Mouse (Mus musculus): ENCODE measurements around the gene Zbtb12. TPM values are rescaled to one million over a fixed set of nuclear protein-coding genes. Genes with fewer than 3 reads are reported as not detected.
A peak's percentile ranks its signal among the peaks of the same experiment; 100 is the strongest.
"Not testable (repeated sequence)": the region's sequence is repeated elsewhere in the genome, so short reads cannot be mapped to it uniquely, and the experiment has no call there.

The Zbtb12 gene
- polyA plus RNA-seq (2014; fragmentation: Nextera tagmentation; extraction: Ambion mirVana) = 1.9 and 2.3 TPM in 2 replicates

DNA sequence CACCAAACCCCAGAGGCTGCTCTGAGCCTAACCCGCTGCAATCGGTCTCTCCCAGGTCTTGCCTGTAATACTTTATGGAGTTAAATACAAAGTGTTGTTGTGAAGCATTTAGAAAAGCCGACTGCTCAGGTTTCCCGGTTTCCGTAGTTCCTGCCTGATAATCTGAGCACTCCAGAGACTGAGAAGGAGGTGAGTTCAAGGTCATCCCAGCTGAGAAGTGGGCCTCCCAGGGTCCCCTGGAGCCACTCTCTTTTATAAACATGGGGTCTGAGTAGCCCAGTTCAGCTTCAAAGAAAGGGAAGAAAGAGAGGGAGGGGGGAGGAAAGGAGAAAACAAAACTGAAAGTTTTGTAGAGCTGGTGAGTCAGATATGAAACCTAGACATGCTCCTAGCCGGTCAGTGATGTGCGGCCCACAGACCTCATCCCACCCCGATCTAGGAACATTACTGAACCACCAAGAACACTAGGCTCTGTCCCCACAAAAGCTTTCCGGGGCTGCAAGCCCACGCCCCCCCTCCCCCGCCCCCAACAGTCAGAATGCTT is at the start of gene Zbtb12:
Zbtb12 (plus strand) TSS at position 148 of the 544 bp plus-strand sequence.
- no peak within 1 kb of the TSS for H3K4me3 ChIP-seq (ENCODE audit: low read depth, low read length)
- DNase-seq (ENCODE audit: low spot score) = no peak
- no peaks in the 10 kb centered on the region for H3K4me1 ChIP-seq (ENCODE audit: control insufficient read depth, insufficient read depth, low read length)
- H3K27me3 ChIP-seq (ENCODE audit: control insufficient read depth, insufficient read depth, low read length) = no peaks in the 10 kb centered on the region
- 60% methylated on average over 11 of the region's 11 CpGs for WGBS
- no peaks in the 10 kb centered on the region for H3K9me3 ChIP-seq (ENCODE audit: control insufficient read depth, low read length)
- H3K4me2 ChIP-seq (ENCODE audit: low read depth, severe bottlenecking) = no peak within 1 kb of the TSS
- ATAC-seq (ENCODE audit: insufficient number of reproducible peaks, low FRiP score, low TSS enrichment, low read depth) = no peak
- no peaks in the 10 kb centered on the region for H3K36me3 ChIP-seq (ENCODE audit: control insufficient read depth, insufficient read depth, low read length)
- H3K9ac ChIP-seq (ENCODE audit: low read length) = no peak within 1 kb of the TSS
- H3K27ac ChIP-seq (replicated peaks; ENCODE audit: low read depth, low read length) = no peak within 1 kb of the TSS

DNA sequence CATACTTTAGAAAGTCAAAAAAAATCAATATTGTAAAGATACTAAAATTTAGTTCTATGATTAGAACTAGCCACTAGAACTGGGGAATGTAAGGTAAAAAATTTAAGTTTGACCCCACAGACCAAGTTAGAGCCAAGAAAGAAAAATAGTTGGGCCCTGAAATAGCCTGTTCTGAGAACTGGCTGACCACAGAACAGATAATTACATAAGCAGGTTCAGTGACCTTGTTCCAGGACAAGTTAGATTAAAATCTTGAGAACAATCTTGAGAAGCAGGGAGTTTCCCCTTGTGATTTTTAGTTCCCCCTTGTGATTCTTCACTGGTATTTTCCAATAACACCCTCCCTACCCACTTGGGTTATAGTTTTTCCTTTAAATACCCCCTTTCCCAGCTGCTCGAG is 48.5 kb upstream of the Zbtb12 start:
- H3K9me3 ChIP-seq (ENCODE audit: control insufficient read depth, low read length); H3K9ac ChIP-seq (ENCODE audit: low read length); H3K27me3 ChIP-seq (ENCODE audit: control insufficient read depth, insufficient read depth, low read length); ATAC-seq (ENCODE audit: insufficient number of reproducible peaks, low FRiP score, low TSS enrichment, low read depth); DNase-seq (ENCODE audit: low spot score); H3K4me1 ChIP-seq (ENCODE audit: control insufficient read depth, insufficient read depth, low read length); H3K27ac ChIP-seq (replicated peaks; ENCODE audit: low read depth, low read length); H3K4me2 ChIP-seq (ENCODE audit: low read depth, severe bottlenecking); H3K4me3 ChIP-seq (ENCODE audit: low read depth, low read length); H3K36me3 ChIP-seq (ENCODE audit: control insufficient read depth, insufficient read depth, low read length): not testable (repeated sequence)
- 87% methylated on average over 1 of the region's 1 CpGs for WGBS

DNA sequence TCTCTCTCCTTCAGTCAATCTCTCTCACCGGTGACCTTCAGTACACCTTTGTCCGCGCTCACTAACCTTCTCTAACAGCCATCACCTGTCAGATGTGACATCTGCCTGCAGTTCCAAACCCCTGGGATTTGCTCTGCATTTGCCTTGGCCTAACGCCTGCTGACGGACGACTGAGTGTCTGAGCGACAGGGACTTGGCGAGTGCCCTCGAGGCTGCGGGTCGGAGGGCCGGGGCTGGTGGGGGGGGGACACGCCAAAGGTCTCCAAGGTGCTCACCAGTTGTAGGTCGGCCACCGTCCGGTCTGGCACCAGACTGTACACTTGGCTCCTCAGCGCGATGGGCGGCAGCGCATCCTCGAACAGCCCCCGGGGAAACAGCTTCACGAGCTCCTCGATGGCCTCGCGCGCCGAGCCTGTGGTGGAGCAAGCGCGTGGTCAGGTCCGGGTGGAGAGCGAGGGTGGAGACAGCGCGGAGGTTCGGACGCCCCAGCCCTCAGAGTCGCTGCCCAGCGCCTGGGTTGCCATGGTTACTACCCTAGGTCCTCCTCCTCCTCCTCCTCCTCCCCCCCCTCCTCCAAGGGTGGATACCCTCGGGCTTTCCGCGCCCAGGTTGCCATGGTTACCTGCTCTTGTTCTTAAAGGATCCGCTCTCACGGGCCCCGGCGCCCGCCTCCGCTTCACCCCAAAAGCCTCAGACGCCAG is 43.0 kb upstream of the Zbtb12 start:
- DNase-seq (ENCODE audit: low spot score) (no peak), ATAC-seq (ENCODE audit: insufficient number of reproducible peaks, low FRiP score, low TSS enrichment, low read depth) (peak; percentile 82)
- H3K9ac ChIP-seq (ENCODE audit: low read length) = peak overlapping the region; percentile 55
- peaks cover 16% of the 10 kb centered on the region for H3K4me1 ChIP-seq (ENCODE audit: control insufficient read depth, insufficient read depth, low read length)
- peak overlapping the region; percentile 98 for H3K4me2 ChIP-seq (ENCODE audit: low read depth, severe bottlenecking)
- no peaks in the 10 kb centered on the region for H3K27me3 ChIP-seq (ENCODE audit: control insufficient read depth, insufficient read depth, low read length)
- no peak overlapping the region for H3K27ac ChIP-seq (replicated peaks; ENCODE audit: low read depth, low read length)
- peak overlapping the region; percentile 53 for H3K4me3 ChIP-seq (ENCODE audit: low read depth, low read length)
- WGBS = 4% methylated on average over 48 of the region's 48 CpGs
- H3K36me3 ChIP-seq (ENCODE audit: control insufficient read depth, insufficient read depth, low read length) = peaks cover 17% of the 10 kb centered on the region
- H3K9me3 ChIP-seq (ENCODE audit: control insufficient read depth, low read length) = no peaks in the 10 kb centered on the region

DNA sequence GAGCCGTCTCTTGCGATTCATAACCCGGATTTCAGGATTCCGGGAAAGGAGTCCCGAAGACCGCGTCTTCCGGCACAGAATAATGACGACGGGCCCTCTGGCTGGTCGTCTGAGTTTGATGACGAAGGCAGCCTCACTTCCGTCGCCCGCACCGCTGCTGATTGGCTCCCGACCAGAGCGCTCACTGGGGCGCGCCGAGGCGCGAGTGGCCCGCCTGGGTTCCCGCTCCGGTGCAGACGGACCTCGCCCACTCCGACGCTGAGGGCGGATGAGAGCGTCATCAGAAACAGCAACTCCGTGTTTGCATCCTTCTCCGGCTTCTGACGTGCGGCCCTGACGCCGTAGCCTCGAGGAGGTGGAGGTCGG is 42.4 kb upstream of the Zbtb12 start, which contains the start of the genes Stk19 and Dxo:
Stk19 (minus strand) TSS at position 90 of the 366 bp plus-strand sequence.
Dxo (plus strand) TSS at position 164 of the 366 bp plus-strand sequence.
- peak within 1 kb of the TSS; percentile 55 for H3K9ac ChIP-seq (ENCODE audit: low read length)
- H3K4me3 ChIP-seq (ENCODE audit: low read depth, low read length) = peak within 1 kb of the TSS; percentile 53
- peaks cover 16% of the 10 kb centered on the region for H3K4me1 ChIP-seq (ENCODE audit: control insufficient read depth, insufficient read depth, low read length)
- under 1% methylated on average over 40 of the region's 40 CpGs for WGBS
- peaks cover 19% of the 10 kb centered on the region for H3K36me3 ChIP-seq (ENCODE audit: control insufficient read depth, insufficient read depth, low read length)
- ATAC-seq (ENCODE audit: insufficient number of reproducible peaks, low FRiP score, low TSS enrichment, low read depth) (peak; percentile 85), DNase-seq (ENCODE audit: low spot score) (peak; percentile 98)
- no peaks in the 10 kb centered on the region for H3K9me3 ChIP-seq (ENCODE audit: control insufficient read depth, low read length)
- H3K4me2 ChIP-seq (ENCODE audit: low read depth, severe bottlenecking) = peak within 1 kb of the TSS; percentile 98
- H3K27me3 ChIP-seq (ENCODE audit: control insufficient read depth, insufficient read depth, low read length) = no peaks in the 10 kb centered on the region
- 0 out of 2 replicates have a peak within 1 kb of the TSS, but pooled peaks have one; percentile 45 for H3K27ac ChIP-seq (replicated peaks; ENCODE audit: low read depth, low read length)

DNA sequence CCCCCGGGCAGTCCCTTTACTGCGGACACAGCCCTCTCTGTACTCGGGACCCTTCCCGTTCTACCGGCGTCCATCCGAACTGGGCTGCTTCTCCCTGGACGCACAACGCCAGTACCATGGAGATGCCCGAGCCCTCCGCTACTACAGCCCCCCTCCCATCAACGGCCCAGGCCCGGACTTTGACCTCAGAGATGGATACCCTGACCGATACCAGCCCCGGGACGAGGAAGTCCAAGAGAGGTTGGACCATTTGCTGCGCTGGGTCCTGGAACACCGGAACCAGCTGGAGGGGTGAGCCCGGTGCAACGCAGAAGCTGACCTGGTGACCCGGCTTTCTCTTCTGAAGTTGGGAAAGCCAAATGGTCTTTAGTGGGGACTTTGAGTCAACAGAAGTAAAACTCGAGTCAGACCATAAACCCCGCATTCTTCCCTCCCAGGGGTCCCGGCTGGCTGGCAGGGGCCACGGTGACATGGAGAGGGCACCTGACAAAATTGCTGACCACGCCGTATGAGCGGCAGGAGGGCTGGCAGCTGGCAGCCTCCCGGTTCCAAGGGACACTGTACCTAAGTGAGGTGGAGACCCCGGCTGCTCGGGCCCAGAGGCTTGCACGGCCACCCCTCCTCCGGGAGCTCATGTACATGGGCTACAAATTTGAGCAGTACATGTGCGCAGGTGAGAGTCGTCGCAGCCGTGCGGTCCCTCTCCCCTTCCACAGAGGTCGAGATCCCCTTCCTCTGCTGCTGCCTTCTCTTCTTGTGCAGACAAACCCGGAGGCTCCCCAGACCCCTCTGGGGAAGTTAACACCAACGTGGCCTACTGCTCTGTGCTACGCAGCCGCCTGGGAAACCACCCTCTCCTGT is 41.6 kb upstream of the Zbtb12 start:
- H3K4me1 ChIP-seq (ENCODE audit: control insufficient read depth, insufficient read depth, low read length) = peaks cover 16% of the 10 kb centered on the region
- ATAC-seq (ENCODE audit: insufficient number of reproducible peaks, low FRiP score, low TSS enrichment, low read depth) = no peak
- peak; percentile 25 for DNase-seq (ENCODE audit: low spot score)
- 41% methylated on average over 39 of the region's 43 CpGs for WGBS
- H3K9ac ChIP-seq (ENCODE audit: low read length) = peak overlapping the region; percentile 55
- 0 out of 2 replicates have a peak overlapping the region, but pooled peaks have one; percentile 45 for H3K27ac ChIP-seq (replicated peaks; ENCODE audit: low read depth, low read length)
- H3K9me3 ChIP-seq (ENCODE audit: control insufficient read depth, low read length) = no peaks in the 10 kb centered on the region
- peak overlapping the region; percentile 53 for H3K4me3 ChIP-seq (ENCODE audit: low read depth, low read length)
- peaks cover 26% of the 10 kb centered on the region for H3K36me3 ChIP-seq (ENCODE audit: control insufficient read depth, insufficient read depth, low read length)
- no peaks in the 10 kb centered on the region for H3K27me3 ChIP-seq (ENCODE audit: control insufficient read depth, insufficient read depth, low read length)
- peak overlapping the region; percentile 98 for H3K4me2 ChIP-seq (ENCODE audit: low read depth, severe bottlenecking)

DNA sequence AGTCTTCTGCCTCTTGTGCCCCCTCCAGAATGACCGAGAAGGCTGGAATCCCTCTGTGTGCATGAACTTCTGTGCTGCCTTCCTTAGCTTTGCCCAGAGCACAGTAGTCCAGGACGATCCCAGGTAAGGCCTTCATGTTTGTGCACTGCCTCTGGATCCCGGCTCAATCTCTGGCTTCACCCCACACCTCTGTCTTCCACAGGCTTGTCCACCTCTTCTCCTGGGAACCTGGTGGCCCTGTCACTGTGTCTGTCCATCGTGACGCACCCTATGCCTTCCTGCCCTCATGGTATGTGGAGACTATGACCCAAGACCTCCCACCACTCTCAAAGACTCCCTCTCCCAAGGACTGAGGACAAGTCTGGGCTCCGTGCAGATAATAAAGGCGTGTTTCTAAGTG is 40.5 kb upstream of the Zbtb12 start:
- 93% methylated on average over 7 of the region's 7 CpGs for WGBS
- Histone ChIP-seq H3K4me2 (ENCODE audit: low read depth, severe bottlenecking) (no peak overlapping the region), H3K9ac (ENCODE audit: low read length) (no peak overlapping the region), H3K36me3 (ENCODE audit: control insufficient read depth, insufficient read depth, low read length) (peaks cover 26% of the 10 kb centered on the region), H3K27ac (replicated peaks; ENCODE audit: low read depth, low read length) (no peak overlapping the region), H3K9me3 (ENCODE audit: control insufficient read depth, low read length) (no peaks in the 10 kb centered on the region), H3K4me3 (ENCODE audit: low read depth, low read length) (no peak overlapping the region), H3K27me3 (ENCODE audit: control insufficient read depth, insufficient read depth, low read length) (no peaks in the 10 kb centered on the region), H3K4me1 (ENCODE audit: control insufficient read depth, insufficient read depth, low read length) (peaks cover 16% of the 10 kb centered on the region)
- ATAC-seq (ENCODE audit: insufficient number of reproducible peaks, low FRiP score, low TSS enrichment, low read depth) (no peak), DNase-seq (ENCODE audit: low spot score) (no peak)

DNA sequence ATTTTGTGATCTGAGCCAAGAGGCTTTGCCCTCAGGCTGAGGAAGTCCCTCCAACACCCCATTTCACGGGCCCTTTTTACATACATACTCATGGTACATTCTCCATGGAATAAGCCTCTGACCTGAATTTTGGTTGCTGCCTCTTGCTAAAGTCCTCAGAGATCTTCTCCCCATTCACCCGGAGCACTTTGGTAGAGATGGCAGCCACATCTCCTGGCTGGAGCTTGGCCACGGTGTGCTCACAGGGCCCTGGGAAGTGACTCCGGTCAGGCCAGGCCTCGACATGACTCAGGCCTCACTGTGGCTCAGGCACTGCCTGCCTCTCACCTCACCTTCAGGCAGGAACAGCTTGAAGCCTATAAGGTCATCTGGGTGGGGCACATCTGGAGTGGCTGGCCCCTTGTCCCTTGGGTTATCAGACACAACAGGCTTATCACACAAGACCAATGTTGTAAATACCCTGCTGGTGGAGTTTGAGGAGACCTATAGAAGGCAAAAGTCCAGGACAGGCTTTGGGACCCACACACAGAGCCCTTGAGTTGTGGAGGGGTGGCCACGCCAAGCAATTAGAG is 38.5 kb upstream of the Zbtb12 start:
- H3K36me3 ChIP-seq (ENCODE audit: control insufficient read depth, insufficient read depth, low read length) = peaks cover 35% of the 10 kb centered on the region
- WGBS = 86% methylated on average over 6 of the region's 6 CpGs
- ATAC-seq (ENCODE audit: insufficient number of reproducible peaks, low FRiP score, low TSS enrichment, low read depth) (no peak), DNase-seq (ENCODE audit: low spot score) (no peak)
- H3K9ac ChIP-seq (ENCODE audit: low read length) = no peak overlapping the region
- H3K9me3 ChIP-seq (ENCODE audit: control insufficient read depth, low read length) = no peaks in the 10 kb centered on the region
- H3K27me3 ChIP-seq (ENCODE audit: control insufficient read depth, insufficient read depth, low read length) = no peaks in the 10 kb centered on the region
- no peak overlapping the region; the same call in 1 of the 2 replicates for H3K4me3 ChIP-seq (ENCODE audit: low read depth, low read length)
- no peak overlapping the region; the same call in 1 of the 2 replicates for H3K4me2 ChIP-seq (ENCODE audit: low read depth, severe bottlenecking)
- H3K4me1 ChIP-seq (ENCODE audit: control insufficient read depth, insufficient read depth, low read length) = peaks cover 12% of the 10 kb centered on the region
- no peak overlapping the region for H3K27ac ChIP-seq (replicated peaks; ENCODE audit: low read depth, low read length)

DNA sequence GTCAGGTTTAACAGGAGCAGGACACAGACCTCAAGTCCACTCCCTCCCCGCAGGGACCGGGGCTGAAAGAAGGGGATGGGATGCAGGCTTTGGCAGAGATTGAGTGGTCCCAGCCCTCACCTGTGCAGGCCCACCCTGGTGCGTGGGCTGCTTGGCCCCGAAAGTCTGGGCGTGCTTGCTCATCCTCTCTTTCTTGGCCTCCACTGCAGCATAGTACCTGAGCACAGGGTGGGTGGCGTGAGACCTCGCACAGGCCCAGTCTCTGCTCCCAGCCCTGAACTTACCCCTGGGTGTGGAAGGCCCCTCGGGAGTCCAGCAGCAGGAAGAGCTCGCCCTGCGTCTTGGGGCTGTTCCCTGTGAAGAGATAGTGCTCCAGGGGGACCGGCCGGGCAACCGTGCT is 34.4 kb upstream of the Zbtb12 start:
- Histone ChIP-seq H3K27me3 (ENCODE audit: control insufficient read depth, insufficient read depth, low read length) (no peaks in the 10 kb centered on the region), H3K4me3 (ENCODE audit: low read depth, low read length) (no peak overlapping the region), H3K4me2 (ENCODE audit: low read depth, severe bottlenecking) (no peak overlapping the region), H3K4me1 (ENCODE audit: control insufficient read depth, insufficient read depth, low read length) (peaks cover 5% of the 10 kb centered on the region), H3K27ac (replicated peaks; ENCODE audit: low read depth, low read length) (no peak overlapping the region), H3K9ac (ENCODE audit: low read length) (no peak overlapping the region), H3K36me3 (ENCODE audit: control insufficient read depth, insufficient read depth, low read length) (peaks cover 35% of the 10 kb centered on the region; the same call in 1 of the 2 replicates), H3K9me3 (ENCODE audit: control insufficient read depth, low read length) (no peaks in the 10 kb centered on the region)
- ATAC-seq (ENCODE audit: insufficient number of reproducible peaks, low FRiP score, low TSS enrichment, low read depth) = no peak
- no peak for DNase-seq (ENCODE audit: low spot score)
- WGBS = 94% methylated on average over 13 of the region's 13 CpGs
